Mouse (Mus musculus) testis, adult 2 months (tissue): Measurements from ENCODE around the gene Gcnt4.

Source experiments
- CTCF ChIP-seq: fragments of 200-500 bp; IDR thresholded peaks from 2 replicates; pipeline ENCODE4 v1.5.1; 2012; ENCODE audit warnings: low read depth, mild to moderate bottlenecking, inconsistent platforms, low read length, moderate library complexity; ENCODE audit not compliant: control insufficient read depth, insufficient read depth, insufficient replicate concordance
- POLR2A ChIP-seq: fragments of 200-500 bp; IDR thresholded peaks from 2 replicates; pipeline ENCODE4 v1.6.1; 2012; ENCODE audit warnings: low read depth, mild to moderate bottlenecking, inconsistent platforms, low read length, moderate library complexity; ENCODE audit not compliant: control insufficient read depth

DNA sequence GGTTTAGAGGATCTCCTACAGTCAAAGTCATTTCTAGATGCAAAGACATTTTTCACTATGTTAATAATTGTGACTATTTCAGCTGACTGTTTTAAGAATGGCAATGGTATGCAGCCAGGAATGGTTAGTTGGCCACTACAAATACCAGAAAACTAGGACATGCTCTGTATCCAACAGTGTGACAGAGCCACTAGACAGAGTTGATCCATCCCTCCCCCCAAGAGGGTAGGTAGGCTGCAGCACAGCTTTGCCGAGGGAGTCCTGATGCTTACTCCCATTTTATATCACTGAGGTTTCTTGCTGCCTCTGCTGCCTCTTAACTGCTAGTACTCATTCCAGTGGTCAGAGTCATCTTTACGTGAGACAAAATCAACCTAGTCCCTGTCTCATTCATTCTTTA lies 29.3 kb upstream of the Gcnt4 start:
- TF ChIP-seq POLR2A (no peak), CTCF (no peak)
